Mouse (Mus musculus): ENCODE measurements around the gene Wdr37.

GRCm38 (mm10) chr13:8834573-8834972 lies 37.1 kb downstream of the Wdr37 start:
- TF ChIP-seq POLR2A (IDR thresholded peaks at IDR 0.05; ENCODE audit: insufficient read length, low read depth) (no peak), USF1 (IDR thresholded peaks at IDR 0.05; ENCODE audit: low read depth) (no peak), MAX (IDR thresholded peaks at IDR 0.05; ENCODE audit: low read depth) (no peak), E2F4 (IDR thresholded peaks at IDR 0.05; ENCODE audit: insufficient read depth) (no peak), TCF12 (IDR thresholded peaks at IDR 0.05; ENCODE audit: insufficient read depth, poor library complexity, severe bottlenecking) (no peak), POLR2AphosphoS2 (IDR thresholded peaks at IDR 0.05; ENCODE audit: insufficient read length, low read depth) (no peak), MYOG (IDR thresholded peaks at IDR 0.05; ENCODE audit: control insufficient read depth in 1 of 3, insufficient read depth in 1 of 3, insufficient read length in 2 of 3, low read depth in 2 of 3) (no peak)
